Mouse (Mus musculus): ENCODE data around the gene Sipa1l3.

The Sipa1l3 gene

DNA sequence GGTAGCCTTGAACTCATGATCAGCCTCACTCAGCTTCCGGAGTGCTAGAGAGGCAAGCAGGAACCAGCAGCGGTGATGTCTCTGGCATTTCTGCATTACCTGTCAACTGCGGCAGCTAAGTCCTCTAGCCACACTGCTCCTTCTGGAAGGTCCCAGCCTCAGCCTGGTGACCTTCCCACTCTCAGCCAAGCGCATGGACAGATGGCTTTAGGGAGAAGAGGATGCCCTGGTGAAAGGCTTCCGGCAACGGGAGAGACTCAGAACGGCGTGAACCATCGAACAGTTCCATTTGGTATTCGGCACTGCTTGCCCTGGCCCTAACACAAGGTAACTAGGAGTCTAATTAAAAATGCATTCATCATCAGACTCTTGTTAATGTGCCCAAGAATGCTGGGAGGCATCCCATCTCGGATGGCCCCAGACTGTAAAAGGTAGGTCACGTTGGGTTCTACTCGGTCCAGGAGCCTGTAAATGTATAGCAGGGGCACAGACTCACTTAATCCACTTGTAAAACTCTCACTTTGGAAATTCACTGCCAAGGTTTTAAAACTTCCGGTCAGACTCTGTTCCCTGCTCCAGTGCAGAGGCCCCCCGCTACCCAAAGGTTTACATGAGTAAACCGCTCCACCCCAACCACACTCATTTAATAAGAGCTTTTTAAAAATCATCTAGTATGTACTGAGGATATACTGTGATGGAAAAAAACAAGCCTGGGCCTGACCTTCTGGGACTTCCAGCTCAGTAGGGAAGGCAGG lies 37.7 kb downstream of the Sipa1l3 start:
- no peak for DNase-seq (ENCODE audit: low read depth, low spot score)

DNA sequence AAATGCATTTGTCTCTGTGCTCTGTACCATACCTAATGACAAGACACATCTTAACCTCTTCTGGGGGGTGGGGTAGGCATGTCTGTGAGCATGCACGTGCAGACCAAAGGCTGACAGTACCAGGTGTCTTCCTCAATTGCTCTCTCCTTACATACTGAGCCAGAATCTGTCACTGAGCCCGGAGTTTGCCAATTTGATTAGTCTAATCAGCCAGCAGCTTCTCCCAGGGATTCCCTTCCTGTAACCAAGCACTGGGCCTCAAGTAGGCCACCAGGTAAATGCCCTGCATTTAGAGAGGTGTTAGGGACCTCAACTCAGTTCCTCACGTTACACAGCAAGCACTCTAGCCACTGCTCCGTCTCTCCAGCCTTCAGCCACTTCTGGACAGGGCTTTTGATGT lies 38.3 kb downstream of the Sipa1l3 start:
- no peak for DNase-seq (ENCODE audit: low read depth, low spot score)

DNA sequence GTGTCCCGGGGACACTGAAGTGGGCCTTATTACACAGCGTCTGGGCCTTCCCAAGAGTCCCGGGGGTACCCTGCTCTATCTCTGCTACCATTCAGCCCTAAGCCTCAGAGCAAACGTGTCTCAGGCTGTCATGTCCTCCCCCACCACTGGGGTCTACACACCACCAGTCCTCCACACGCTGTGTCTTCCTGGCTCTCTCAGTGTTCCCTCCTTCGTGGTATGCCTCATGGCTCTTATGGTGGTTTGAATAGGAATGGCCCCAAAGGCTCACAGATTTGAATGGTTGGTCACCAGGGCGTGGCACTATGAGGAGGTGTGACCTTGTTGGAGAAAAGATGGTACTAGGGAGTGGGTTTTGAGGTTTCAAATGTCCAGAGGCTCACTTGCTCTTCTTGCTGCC lies 43.4 kb downstream of the Sipa1l3 start:
- peak; percentile 57 for DNase-seq (ENCODE audit: low read depth, low spot score)

DNA sequence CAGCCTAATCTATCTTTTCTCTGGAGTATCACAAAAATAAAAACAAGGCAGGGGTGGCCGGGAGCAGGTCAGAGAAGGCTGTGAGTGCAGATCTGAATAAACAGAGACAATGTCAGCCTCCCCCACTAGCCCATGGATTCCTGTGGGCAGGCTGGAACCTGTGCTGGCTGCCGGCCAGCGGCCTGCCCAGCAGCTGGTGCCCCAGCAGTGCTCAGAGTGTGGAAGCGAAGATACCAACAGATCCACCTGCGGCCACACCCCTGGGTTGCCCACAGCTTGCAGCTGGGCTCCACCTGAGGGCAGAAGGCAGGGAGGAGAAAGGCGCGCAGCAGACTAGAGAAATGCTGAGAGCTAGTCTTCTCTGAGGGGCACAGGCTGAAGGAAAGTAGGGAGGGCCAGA lies 47.1 kb downstream of the Sipa1l3 start:
- no peak for DNase-seq (ENCODE audit: low read depth, low spot score)

DNA sequence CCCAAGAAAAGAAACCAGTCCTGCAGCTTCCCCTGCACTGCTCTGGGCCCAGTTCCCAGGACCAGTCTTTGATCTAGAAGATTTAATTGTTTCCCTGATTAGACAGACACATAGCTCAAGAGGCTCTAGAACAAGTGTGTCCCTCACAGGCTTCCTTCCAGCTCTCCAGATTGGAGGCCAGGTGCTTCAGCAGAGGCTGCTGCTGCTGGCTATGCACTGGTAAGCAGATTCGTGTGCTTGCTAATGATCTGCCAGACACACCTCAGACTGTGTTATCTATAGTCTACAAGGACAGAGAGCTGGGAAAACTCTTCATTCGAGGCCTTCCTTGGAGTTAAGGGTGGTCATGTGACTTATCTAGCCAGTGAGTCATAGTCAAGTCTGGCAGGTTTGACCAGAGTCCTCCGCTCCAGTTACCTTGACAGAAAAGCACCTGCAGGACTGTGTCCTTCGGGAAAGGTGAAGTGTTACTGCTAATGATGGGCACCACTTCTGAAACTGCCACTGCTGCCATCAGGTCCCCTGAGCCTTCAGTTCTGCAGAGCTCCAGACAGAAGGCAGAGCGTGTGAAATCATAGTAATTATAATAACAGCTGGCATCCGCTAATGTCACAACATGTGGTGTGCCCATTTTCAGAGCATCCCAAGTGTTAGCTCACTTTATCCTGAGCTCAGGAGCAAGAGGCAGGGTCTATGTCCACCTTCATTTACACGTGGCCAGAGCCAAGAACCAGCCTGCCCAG lies 48.7 kb downstream of the Sipa1l3 start:
- DNase-seq (ENCODE audit: low read depth, low spot score), result no peak

DNA sequence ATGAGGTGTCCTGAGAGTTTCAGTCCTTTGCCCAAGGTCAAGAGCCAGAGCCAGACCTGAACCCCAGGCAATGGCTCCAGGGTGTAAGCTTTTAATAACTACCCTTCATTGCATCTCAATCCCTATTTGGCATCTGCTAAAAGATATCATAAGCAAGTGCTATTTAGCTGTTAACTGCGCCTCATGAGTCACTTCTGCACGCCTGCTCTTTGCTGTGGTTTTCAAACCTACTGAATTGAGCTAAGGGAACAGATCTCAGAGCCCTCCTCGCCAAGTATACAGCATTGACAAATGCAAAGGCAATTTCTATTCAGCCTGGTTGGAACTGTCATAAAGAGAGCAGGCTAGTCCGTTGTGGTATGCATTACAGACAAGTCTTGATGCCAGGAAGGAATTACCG lies 49.8 kb downstream of the Sipa1l3 start:
- DNase-seq (ENCODE audit: low read depth, low spot score), result no peak

DNA sequence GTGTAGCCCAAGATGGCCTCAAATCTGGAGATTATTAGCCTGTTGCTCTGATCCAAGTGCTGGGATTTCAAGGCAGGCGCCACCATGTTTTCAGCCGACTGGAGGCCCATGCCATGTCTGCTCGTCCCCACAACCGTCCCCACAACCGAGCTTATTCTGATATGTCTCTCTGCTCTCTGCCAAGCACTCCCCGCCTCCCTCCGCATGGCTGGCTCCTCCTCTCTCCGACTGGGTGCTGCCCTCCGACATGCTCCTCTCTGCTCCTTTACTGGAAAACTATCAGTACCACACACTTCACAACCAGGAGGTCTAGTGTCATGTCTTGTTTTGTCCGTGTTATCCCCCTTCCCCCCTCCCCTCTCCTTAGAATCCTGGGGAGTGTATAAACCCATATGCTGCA lies 51.9 kb downstream of the Sipa1l3 start:
- DNase-seq (ENCODE audit: low read depth, low spot score), result no peak

DNA sequence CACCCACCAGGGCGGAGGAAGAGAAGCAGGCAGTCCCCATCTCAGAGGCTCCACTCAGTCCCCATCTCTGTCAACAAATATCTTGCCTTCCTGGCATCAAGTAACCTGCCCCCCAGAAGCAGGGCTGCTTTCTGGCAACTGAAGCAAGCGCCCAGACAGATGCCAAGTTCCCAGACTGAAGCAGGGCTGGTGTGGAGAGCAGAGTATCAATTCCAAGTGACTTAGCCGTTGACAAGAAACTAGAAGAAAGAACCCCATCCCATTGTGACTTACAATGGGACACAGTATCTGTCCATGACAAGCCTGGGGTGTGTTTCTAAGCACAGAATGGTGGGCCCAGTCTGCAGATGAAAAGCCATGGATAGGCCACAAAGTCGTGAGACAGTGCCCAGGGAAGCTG lies 52.7 kb downstream of the Sipa1l3 start:
- no peak for DNase-seq (ENCODE audit: low read depth, low spot score)

DNA sequence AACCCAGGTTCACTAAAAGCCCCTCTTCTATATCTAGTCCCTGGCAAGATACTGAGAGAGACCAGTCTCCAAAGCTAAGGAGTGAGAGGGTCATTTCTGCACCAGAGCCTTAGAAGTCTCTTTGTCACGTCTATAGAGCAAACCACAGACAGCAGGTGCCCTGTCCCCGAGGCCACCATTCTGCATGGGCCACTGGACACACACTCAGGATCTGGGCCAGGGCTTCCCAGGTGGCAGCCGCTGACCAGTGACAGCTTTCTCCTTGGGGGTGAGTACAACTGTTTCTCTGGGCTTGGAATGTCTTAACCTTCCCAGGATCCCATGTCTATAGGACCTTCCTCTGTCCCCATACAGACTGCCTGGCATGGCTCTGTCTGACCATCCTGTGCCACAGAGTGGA lies 55.6 kb downstream of the Sipa1l3 start:
- no peak for DNase-seq (ENCODE audit: low read depth, low spot score)

DNA sequence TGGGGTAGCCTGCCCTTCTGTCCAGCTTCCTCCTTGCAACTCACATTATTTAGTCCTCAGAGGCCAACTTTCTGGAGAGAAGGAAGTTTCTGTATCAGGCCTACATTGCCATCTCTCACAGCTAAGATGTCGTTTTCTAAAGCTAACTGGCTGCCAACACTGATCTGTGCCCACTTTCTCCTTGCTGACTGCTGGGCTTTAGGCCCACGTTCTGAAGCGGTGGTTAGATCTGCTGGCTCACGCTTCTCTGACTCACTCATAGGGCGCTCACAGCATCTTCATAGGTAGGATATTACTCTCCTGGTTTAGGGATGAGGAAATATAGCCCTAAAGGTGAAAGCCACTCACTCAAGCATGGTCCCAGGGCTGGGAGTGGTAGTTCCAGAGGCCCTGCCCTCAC lies 56.3 kb downstream of the Sipa1l3 start:
- DNase-seq (ENCODE audit: low read depth, low spot score), result no peak

DNA sequence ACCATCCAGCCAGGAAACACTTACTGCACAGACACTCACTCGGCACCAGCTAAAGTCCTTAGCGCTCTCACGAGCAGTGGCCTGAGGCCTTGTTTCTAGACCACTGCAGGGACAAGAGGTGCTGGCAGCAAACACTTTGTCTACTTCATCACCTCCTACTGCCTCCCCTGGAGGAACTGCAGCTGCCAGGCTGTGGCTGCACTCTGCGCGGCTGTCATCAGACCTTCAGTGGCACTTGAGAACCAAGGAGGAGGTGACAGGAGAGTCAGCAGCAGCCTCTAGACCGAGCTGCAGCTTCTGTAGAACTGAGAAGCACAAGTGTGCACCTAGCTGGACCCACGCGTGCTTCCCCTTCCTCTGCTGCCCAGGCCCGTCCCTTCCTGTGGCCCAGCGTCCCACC lies 56.9 kb downstream of the Sipa1l3 start:
- no peak for DNase-seq (ENCODE audit: low read depth, low spot score)

DNA sequence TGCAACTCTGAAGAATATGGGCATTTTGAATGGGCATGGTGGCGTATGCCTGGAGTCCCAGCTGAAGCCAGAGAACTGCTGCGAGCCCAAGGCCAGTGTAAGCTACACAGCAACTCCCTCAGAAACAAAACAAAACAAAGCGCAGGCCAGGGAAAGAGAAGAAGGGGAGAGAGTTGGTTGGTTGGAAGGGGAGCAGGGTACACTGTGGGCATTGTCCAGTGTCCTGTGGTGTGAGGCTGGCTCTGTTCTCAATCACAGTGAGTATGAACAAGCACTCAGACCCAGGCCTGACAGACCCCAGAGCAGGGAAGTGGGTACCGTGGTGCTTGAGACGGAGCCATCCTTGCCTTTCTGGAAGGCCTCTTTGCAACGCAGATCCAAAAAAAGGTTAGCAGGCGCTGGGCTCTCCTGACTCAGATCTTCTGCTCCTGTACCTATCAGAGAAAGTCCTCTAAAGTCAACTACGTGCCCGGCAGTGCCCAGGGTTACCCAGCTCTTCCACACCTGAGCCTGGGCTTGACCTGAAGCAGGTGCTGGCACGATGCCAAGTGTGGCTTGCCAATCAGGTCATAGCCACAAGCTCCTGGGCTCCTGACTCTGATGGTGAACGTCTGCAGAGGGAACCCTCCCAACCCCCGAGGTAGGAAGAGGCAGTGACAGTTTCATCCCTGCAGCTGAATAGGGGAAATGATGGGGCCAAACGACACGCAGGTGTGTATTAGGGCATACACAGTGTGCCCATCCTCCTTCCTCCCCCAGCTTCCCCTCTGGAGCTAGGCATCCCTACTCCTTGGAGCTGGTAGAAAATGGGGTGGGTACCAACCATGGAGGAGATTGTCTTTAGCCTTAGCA lies 59.3 kb downstream of the Sipa1l3 start:
- no peak for DNase-seq (ENCODE audit: low read depth, low spot score)

DNA sequence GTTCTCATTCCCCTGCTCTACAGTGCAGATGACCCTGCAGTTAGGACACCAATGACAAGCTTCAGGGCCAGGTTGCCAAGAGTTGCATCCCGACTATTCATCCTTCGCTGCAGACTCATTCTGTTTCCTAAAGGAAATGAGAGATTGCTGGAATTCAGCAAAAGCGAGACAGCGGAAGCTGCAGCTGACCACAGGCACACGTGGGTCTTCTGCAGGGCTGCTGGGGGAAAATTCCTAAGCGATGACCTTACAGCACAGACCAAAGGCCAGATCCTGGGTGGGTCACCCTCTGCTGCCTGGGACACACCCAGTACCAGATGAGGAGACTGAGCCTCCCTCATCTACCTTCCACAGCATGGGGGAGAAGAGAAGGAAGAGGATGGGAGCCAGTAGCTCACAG lies 60.7 kb downstream of the Sipa1l3 start:
- DNase-seq (ENCODE audit: low read depth, low spot score), result peak; percentile 72

DNA sequence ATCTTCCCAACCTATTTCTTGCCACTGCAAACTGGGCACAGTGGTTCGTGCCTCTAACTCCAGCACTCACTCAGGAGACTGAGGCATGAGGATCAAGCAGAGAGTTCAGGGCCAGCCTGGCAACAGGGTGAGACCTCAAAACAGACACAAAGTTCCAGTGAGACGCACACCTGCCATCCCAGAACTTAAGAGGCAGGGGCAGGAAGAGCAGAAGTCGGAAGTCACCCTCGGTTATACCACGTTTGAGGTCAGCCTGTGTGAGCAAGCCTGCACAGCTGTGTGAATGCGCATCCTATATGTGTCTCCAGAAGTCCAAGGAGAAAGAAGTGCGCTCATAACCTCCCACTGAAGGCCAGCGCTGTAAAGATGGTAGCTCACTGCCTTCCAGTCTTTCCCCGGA lies 61.7 kb downstream of the Sipa1l3 start:
- no peak for DNase-seq (ENCODE audit: low read depth, low spot score)

DNA sequence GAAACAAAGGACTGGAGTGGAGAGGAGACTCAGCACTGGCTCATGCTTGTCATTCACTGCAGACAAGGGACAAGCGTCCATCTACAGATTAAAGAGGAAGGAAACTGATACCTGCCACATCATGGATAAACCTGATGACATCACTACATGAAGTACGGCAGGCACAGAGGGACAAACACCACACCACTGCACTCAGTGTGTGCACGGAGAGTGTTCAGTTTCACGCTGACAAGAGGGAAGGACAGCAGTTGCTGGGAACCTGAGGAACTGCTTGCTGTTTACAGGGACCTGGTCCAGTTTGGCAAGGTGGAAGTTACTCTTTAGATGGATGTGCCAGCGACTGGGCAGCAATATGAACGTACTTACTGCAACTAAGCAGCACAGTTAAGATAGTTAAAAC lies 62.9 kb downstream of the Sipa1l3 start:
- DNase-seq (ENCODE audit: low read depth, low spot score), result peak; percentile 88

DNA sequence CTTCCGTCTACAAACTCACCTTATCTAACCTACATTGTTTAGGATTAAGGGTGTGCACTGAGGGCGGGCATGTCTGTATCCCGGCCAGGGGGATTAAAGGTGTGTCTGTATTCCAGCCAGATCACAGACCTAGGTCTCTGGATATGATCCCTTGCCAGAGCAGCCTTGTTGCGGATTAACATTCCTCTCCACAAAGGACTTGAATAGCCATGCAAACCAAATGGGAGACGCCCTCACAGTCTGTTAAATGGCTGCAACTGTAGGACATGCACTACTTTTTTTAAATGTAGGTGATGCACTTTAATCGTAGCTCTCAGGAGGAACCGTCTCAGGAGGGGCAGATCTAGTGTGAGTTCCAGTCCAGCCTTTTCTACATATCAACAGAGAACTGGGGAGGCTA lies 63.5 kb downstream of the Sipa1l3 start:
- peak; percentile 100 for DNase-seq (ENCODE audit: low read depth, low spot score)

DNA sequence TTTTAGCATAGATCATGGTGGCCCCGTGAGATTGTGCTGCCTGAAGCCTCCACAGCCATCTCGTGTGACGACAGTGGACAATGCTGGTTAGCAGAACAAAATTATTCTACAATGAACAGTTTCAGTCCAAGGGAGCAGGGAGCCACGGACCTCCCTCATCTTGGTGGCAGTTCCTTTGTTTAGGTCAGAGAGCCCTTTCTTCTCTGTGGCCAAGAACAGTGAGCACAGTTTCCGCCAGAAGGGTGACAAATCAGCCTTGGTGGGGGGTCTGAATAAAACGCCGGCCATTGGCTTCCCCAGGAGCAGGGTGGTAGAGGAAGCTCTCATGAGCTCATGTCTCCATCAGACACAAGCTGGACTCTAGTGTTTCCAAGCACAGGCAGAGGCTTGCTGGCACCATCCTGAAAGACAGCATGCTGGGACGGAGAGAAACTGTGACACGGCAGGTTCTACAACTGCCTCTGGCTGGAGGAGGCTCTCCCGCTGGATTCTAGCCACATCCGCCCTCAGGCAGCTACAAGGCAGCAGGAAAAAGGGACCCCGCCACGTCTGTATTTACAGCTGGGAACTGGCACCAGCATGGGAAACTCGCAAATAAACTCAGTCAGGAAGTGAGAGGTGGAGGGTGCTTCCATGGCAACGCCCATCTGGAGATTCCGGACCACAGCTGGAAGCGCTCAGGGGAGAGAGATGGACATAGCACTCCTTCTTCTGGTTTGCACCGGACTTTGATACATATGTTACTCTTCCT lies 65.3 kb downstream of the Sipa1l3 start:
- DNase-seq (ENCODE audit: low read depth, low spot score), result peak; percentile 87

DNA sequence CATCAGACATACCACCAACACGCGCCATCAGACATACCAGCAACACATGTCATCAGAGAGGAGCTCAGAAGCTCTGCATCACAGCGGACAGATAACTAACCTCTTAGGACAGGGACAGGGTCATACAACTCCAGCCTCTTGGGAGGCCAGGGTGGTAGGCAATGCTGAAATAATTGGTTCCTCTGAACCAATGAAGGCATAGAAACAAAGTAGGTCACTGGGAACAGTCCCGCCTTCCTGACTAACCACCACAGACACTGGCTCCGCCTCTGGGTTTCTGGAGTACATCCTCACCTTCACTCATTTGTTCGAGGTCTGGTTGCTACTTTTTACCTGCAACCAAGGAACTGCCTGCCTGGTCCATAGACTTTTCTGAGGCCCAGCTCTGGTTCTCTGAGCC lies 66.1 kb downstream of the Sipa1l3 start:
- peak; percentile 81 for DNase-seq (ENCODE audit: low read depth, low spot score)

DNA sequence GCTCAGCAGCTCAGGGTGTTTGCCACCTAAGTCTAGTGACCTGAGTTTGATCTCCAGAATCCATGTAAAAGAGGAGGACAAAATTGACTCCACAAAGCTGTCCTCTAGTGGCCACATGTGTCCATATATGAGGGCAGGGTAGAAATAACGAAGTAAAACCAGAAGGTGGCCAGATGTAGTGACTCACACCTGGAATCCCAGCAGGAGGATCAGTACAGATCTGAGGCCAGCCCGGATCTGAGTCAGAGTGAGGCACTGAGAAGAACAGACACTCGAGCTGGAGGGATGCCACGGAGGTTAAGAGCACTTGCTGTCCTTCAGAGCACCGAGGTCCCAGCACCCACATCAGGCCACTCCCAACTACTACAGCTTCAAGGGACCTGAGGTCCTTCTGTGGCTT lies 68.3 kb downstream of the Sipa1l3 start:
- DNase-seq (ENCODE audit: low read depth, low spot score), result no peak

DNA sequence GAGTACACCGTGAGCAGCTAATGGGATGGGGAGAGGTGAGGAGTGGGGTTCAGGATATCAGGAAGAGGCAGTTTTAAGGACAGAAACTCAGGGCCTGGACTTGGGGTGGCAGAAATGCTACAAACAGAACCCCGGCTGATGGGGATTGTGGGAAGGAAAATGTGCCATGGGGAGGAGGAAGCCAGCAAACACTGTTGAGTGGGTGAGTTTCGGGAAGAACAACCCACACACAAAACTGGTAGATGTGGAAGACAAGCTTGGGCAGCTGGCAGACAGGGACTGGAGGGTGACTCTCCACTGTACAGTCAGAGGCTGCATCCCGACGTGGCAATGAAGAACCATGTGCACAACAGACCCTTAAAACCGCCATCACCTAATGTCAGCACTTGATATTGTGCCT lies 69.6 kb downstream of the Sipa1l3 start:
- no peak for DNase-seq (ENCODE audit: low read depth, low spot score)

DNA sequence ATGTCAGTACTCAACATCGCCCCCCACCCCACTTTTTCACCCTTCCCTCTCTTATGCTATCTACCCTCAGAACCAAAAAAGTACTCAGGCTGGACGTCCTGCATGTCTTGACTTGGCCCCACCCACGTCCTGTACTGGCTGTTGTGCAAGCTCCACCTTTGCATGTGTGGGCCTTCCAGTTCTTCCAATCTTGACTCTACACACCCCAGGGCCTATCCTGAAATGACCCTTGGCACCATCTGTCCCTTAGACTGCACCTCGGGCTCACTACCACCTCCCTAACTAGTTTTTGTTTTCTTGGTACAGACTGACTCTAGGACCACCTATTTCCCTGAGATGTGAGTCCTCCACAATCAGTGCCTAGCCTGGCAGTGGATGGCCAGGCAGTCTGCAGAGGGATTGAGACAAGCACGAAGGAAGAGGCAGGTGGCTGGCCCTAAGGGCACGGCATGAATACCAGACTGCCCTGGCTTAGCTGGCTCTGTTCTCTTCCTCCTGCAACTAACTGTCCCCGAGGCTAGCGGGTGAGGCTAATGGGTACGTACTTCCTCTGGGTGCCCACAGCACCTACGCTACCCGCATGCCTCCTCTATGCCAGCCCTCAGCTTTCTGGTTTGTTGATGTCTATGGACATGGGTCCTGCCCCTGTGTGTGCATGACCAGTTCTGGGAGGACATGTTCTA lies 71.2 kb downstream of the Sipa1l3 start:
- DNase-seq (ENCODE audit: low read depth, low spot score), result no peak
